Mouse (Mus musculus): Measurements from ENCODE around the gene Ube2o. TPM values are rescaled to one million over a fixed set of nuclear protein-coding genes. Genes with fewer than 3 reads are reported as not detected.

Gene Ube2o
- total and polyA plus RNA-seq, 2 experiments from 2014 or later, result 35.7 to 109 TPM

DNA sequence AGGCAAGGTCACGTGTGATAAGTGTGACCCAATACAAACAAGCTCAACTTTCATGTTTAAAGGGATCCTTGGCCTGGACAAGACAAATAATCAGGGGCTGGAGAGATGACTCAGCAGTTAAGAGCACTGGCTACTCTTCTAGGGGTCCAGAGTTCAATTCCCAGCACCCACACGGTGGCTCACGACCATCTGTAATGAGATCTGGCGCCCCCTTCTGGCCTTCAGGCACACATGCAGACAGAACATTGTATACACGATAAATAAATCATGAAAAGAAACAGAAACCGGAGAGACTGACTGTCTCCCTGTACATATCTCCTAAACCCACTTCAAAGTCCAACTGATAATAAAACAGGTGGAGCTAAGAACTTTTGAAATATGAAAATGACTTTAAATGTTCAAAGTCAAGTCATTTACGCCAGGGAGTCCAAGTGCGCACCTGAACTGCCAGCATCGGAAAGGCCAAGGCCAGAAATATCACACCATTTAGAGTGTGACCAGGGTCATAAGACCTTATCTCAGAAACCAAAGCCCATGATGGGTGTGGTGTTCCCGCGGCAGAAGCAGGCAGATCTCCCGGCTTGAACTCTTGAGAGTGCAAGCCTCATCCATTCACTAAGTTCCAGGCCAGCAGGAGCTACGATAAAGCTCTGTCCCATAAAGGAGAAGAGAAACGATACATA, 92.4 kb downstream of the Ube2o start:
- no peak for DNase-seq (ENCODE audit: low spot score)
- TF ChIP-seq CTCF (IDR thresholded peaks at IDR 0.05), result peak; percentile 61
- Histone ChIP-seq H3K9me3 (ENCODE audit: low read length) (no peaks in the 10 kb centered on the region), H3K36me3 (ENCODE audit: insufficient read depth, low read length) (peaks cover 22% of the 10 kb centered on the region), H3K4me2 (ENCODE audit: low read depth, low read length, poor library complexity, severe bottlenecking) (peak overlapping the region; percentile 59), H3K9ac (replicated peaks; ENCODE audit: low read length, poor library complexity, severe bottlenecking) (peak overlapping the region; percentile 87; the same call in 1 of the 2 replicates), H3K4me1 (ENCODE audit: insufficient read depth, low read length) (0 out of 2 replicates have a peak, but pooled peaks cover 2% of the 10 kb centered on the region), H3K27me3 (ENCODE audit: insufficient read depth, low read length) (no peaks in the 10 kb centered on the region), H3K27ac (ENCODE audit: low read depth, low read length) (no peak overlapping the region), H3K4me3 (ENCODE audit: low read depth, low read length) (peak overlapping the region; percentile 99)
- WGBS, result 73% methylated on average over 14 of the region's 14 CpGs
- ATAC-seq (ENCODE audit: low FRiP score), result no peak

DNA sequence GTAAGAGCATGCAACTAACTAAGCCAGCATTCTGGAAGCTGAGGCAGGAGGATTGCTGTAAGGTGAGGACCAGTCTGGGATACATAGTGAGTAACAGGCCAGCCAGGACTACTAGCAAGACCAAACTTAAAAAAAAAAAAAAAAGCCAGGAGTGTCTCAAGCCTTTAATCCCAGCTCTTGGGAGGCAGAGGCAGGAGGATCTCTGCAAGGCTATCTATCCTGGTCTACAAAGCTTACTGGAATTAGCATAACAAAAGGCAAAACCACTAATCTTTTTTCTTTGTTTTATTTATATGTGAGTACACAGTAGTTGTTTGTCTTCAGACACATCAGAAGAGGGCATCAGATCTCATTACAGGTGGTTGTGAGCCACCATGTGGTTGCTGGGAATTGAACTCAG, 93.0 kb downstream of the Ube2o start:
- H3K27me3 ChIP-seq (ENCODE audit: insufficient read depth, low read length), result no peaks in the 10 kb centered on the region
- 0 out of 2 replicates have a peak, but pooled peaks cover 2% of the 10 kb centered on the region for H3K4me1 ChIP-seq (ENCODE audit: insufficient read depth, low read length)
- no peak overlapping the region for H3K9ac ChIP-seq (replicated peaks; ENCODE audit: low read length, poor library complexity, severe bottlenecking)
- no peak for TF ChIP-seq CTCF (IDR thresholded peaks at IDR 0.05)
- H3K4me3 ChIP-seq (ENCODE audit: low read depth, low read length), result no peak overlapping the region
- no peak for ATAC-seq (ENCODE audit: low FRiP score)
- H3K9me3 ChIP-seq (ENCODE audit: low read length), result no peaks in the 10 kb centered on the region
- no peak for DNase-seq (ENCODE audit: low spot score)
- no peak overlapping the region for H3K4me2 ChIP-seq (ENCODE audit: low read depth, low read length, poor library complexity, severe bottlenecking)
- H3K27ac ChIP-seq (ENCODE audit: low read depth, low read length), result no peak overlapping the region
- peaks cover 22% of the 10 kb centered on the region for H3K36me3 ChIP-seq (ENCODE audit: insufficient read depth, low read length)

Other genes starting within 250 kb of the Ube2o start
- 24.1 and 37.5 TPM in 2 replicates for gene Foxj1, start 246.0 kb downstream of the Ube2o start, total RNA-seq (2014; rRNA removed)
- 9.6 and 12.1 TPM in 2 replicates for gene Foxj1, start 246.0 kb downstream of the Ube2o start, polyA plus RNA-seq (2015; fragmentation: Nextera tagmentation; extraction: Ambion mirVana)
- gene Rnf157, start 168.4 kb downstream of the Ube2o start, total RNA-seq (2014; rRNA removed), result 113 and 138 TPM in 2 replicates
- 53.7 and 57.0 TPM in 2 replicates for gene Rnf157, start 168.4 kb downstream of the Ube2o start, polyA plus RNA-seq (2015; fragmentation: Nextera tagmentation; extraction: Ambion mirVana)
- 81.0 and 85.9 TPM in 2 replicates for gene Ubald2, start 147.4 kb downstream of the Ube2o start, total RNA-seq (2014; rRNA removed)
- gene Ubald2, start 147.4 kb downstream of the Ube2o start, polyA plus RNA-seq (2015; fragmentation: Nextera tagmentation; extraction: Ambion mirVana), result 40.1 and 40.9 TPM in 2 replicates
- not detected in 2 replicates for gene Qrich2, start 115.2 kb downstream of the Ube2o start, total RNA-seq (2014; rRNA removed)
- gene Qrich2, start 115.2 kb downstream of the Ube2o start, polyA plus RNA-seq (2015; fragmentation: Nextera tagmentation; extraction: Ambion mirVana), result 0.14 and 0.15 TPM in 2 replicates
- gene Prpsap1, start 87.2 kb downstream of the Ube2o start, total RNA-seq (2014; rRNA removed), result 110 and 113 TPM in 2 replicates
- 156 and 157 TPM in 2 replicates for gene Prpsap1, start 87.2 kb downstream of the Ube2o start, polyA plus RNA-seq (2015; fragmentation: Nextera tagmentation; extraction: Ambion mirVana)
- 12.2 and 12.4 TPM in 2 replicates for gene Sphk1, start 50.5 kb downstream of the Ube2o start, total RNA-seq (2014; rRNA removed)
- 9.3 and 13.8 TPM in 2 replicates for gene Sphk1, start 50.5 kb downstream of the Ube2o start, polyA plus RNA-seq (2015; fragmentation: Nextera tagmentation; extraction: Ambion mirVana)
- gene Aanat, start 5.0 kb upstream of the Ube2o start, total RNA-seq (2014; rRNA removed), result 0.52 and 0.82 TPM in 2 replicates
- 0.90 and 0.94 TPM in 2 replicates for gene Aanat, start 5.0 kb upstream of the Ube2o start, polyA plus RNA-seq (2015; fragmentation: Nextera tagmentation; extraction: Ambion mirVana)
- gene Rhbdf2, start 45.6 kb upstream of the Ube2o start, total RNA-seq (2014; rRNA removed), result 3.4 and 4.5 TPM in 2 replicates
- 1.0 TPM in 2 replicates for gene Rhbdf2, start 45.6 kb upstream of the Ube2o start, polyA plus RNA-seq (2015; fragmentation: Nextera tagmentation; extraction: Ambion mirVana)
- 3.7 TPM in 1 of 2 replicates, not detected in the other for gene Prcd, start 72.1 kb upstream of the Ube2o start, total RNA-seq (2014; rRNA removed)
- gene Prcd, start 72.1 kb upstream of the Ube2o start, polyA plus RNA-seq (2015; fragmentation: Nextera tagmentation; extraction: Ambion mirVana), result 4.8 and 6.0 TPM in 2 replicates
- gene Cygb, start 72.9 kb upstream of the Ube2o start, total RNA-seq (2014; rRNA removed), result 38.7 and 44.2 TPM in 2 replicates
- gene Cygb, start 72.9 kb upstream of the Ube2o start, polyA plus RNA-seq (2015; fragmentation: Nextera tagmentation; extraction: Ambion mirVana), result 40.5 and 43.5 TPM in 2 replicates
- not detected in 2 replicates for gene St6galnac1, start 194.1 kb upstream of the Ube2o start, total RNA-seq (2014; rRNA removed)
- gene St6galnac1, start 194.1 kb upstream of the Ube2o start, polyA plus RNA-seq (2015; fragmentation: Nextera tagmentation; extraction: Ambion mirVana), result not detected in 2 replicates
- gene Mxra7, start 246.6 kb upstream of the Ube2o start, total RNA-seq (2014; rRNA removed), result 23.3 and 39.1 TPM in 2 replicates
- 29.3 and 32.1 TPM in 2 replicates for gene Mxra7, start 246.6 kb upstream of the Ube2o start, polyA plus RNA-seq (2015; fragmentation: Nextera tagmentation; extraction: Ambion mirVana)

Data from midbrain, postnatal 0 days (tissue).